Mouse (Mus musculus) CD4-positive, CD25-positive, alpha-beta regulatory T cell, adult 4 months (primary cell): ENCODE results near the gene Amigo3. TPM values are rescaled to one million over a fixed set of nuclear protein-coding genes. Genes with fewer than 3 reads are reported as not detected.
"Not testable (repeated sequence)": the region's sequence is repeated elsewhere in the genome, so short reads cannot be mapped to it uniquely, and the experiment has no call there.

Experiments
- ATAC-seq: one replicate; pipeline ENCODE4 v1.8.0; 2017
- polyA plus RNA-seq, 2 experiments: library from polyadenylated mRNA; unstranded; fragments of 100-300 nt; shearing (Covaris generic); gene quantifications; one replicate each; pipeline ENCODE4 v1.2.1; 2017

Gene Amigo3
- 1 to 10 TPM; 2.0 to 2.8 TPM for polyA plus RNA-seq

DNA sequence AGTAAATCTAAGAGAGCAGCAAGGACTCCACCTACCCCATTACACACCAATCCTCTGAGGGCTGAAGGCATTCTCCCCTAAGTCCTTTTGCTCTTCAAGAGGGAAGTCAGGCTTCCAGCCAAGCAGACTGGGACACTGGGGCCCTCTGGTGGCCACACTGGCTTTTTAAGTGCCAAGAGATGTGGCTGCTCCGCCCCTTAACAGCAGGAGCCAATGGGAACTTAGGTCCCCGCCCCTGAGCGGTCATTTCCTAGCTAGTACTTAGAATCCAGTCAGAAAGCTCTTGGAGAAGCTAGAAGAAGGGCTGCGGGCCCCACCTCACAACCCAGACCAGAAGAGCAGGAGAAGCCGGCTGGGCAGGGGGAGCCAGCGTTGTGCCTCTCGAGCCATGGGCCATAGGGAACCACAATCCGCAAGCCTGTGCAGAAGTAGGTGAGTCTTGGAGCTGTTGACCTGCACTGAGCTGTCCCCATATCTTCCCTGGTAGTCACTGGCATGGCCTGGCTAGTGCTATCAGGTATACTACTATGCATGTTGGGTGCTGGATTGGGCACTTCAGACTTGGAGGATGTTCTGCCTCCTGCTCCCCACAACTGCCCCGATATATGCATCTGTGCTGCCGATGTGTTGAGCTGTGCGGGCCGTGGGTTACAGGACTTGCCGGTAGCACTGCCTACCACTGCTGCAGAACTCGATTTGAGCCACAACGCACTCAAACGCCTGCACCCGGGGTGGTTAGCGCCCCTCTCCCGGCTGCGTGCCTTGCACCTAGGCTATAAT is at the start of gene Amigo3:
Amigo3 (plus strand) TSS at position 275 of the 780 bp plus-strand sequence.
- ATAC-seq, result peak; percentile 78

DNA sequence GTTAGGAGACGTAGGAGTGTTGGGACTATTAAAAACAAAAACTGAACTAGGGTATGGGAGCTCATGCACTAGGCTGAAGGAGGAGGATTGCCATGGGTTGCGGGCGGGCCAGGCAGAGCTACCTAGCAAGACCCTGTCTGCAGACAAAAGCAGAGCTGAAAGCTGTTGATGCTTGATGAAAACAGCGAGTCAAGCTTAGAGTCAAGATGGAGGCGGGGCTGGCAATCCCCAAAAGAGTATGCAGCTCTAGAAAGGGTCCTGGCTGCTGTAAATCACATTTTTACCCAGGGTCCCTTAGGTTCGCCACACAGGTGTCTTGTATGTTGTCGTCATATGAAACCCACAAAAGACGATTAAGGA is 49.4 kb upstream of the Amigo3 start:
- no peak for ATAC-seq

DNA sequence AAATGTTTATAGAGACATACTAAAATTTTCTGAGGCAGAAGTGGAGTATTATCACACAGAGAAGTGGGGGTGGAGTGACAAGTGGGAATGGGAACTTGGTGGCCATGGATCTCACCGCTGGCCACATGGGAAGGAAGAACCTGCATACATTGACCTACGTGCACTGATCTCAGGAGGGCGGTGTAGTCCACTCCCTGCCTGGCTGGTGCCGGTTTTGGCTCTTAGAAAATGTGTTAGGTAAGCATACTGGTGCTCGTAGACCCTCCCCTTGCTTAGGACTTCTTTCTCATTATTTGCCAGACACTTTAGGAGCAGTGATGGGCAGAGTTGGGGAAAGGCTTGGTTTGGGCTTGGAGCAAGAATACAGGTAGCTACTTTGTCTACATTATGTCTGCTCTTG is 44.9 kb upstream of the Amigo3 start:
- ATAC-seq, result no peak

DNA sequence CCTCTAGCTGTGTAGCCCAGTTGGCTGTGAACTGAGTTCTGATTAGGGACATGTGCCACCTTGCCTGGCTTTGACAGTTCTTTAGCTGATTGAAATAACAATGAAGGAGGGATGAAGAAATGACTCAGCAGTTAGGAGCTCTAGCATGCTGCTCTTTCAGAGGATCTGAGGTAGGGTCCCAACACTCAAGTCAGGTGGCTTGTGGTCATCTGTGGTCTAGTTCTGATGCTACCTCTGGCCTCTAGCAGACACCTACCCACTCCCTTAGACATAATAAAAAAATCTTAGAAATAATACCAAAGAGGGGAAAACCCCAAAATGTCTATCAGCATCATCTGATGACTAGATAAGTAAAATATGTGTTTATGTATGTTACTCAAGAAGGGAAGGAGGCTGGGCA is 42.6 kb upstream of the Amigo3 start:
- ATAC-seq, result peak; percentile 75

DNA sequence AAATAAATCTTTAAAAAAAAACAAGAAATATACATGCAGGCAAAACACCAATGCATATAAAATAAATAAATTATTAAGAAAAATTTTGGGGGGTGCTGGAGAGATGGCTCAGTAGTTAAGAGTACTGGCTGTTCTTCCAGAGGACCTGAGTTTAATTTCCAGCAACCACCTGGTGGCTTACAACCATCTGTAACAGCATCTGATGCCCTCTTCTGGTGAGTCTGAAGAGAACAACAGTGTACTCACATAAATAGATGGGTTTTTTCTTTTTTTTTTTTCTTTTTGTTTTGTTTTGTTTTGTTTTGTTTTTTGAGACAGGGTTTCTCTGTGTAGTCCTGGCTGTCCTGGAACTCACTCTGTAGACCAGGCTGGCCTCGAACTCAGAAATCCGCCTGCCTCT is 39.4 kb upstream of the Amigo3 start:
- not testable (repeated sequence) for ATAC-seq

DNA sequence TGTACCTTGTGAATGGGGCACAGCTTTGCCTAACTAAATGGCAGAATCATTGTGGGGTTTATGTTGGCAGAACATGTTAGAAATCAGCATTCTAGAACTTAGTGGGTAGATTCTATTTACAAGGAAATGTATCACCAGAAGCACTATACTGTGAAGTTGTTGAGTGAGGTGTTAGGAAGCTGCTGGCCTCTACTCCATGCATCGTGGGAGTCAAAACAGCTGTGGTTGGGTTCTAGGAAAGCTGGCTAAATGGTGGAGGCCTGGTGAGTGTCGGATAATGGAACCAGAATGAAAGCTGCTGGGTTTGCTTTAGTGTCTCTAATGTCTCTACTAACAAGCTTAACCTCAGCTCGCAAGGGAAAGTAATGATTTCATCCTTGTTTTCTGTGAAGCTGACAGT is 35.8 kb upstream of the Amigo3 start:
- ATAC-seq, result no peak

DNA sequence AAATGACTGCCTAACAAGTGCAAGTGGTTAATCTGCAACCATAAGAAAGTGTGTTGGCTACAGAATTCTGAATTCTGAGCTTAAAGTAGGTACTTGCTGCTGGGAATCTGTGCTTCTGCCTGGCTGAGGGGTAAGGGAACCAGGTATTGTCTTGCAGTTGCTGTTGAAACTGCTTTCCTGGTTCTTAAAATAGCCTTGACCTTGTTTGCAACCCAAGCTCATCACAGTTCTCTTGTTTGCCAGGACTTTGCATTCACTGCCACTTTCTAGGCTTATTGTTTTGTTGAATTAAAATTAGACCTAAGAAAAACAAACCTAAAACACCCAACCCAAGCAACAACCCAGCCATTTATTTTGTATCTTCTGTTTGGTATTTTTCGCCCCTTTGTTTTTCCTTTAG is 32.2 kb upstream of the Amigo3 start:
- no peak for ATAC-seq

DNA sequence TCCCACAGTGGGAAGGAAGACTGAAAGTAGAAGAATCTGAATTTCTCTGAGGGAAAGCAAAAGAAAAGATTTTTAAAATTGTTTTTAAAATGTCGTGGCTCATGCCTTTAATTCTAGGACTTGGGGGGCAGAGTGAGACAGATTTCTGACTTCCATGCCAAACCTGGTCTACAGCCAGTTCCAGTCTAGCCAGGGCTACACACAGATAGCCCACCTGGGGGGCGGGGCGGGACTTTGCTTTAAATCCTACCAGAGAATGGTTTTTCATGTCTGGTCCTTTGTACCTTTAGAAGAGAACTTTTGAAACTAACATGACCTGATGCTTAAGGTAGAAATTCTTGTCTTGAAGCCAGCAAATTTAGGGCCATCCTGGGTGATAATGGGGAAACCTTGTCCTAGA is 29.7 kb upstream of the Amigo3 start:
- ATAC-seq, result no peak

DNA sequence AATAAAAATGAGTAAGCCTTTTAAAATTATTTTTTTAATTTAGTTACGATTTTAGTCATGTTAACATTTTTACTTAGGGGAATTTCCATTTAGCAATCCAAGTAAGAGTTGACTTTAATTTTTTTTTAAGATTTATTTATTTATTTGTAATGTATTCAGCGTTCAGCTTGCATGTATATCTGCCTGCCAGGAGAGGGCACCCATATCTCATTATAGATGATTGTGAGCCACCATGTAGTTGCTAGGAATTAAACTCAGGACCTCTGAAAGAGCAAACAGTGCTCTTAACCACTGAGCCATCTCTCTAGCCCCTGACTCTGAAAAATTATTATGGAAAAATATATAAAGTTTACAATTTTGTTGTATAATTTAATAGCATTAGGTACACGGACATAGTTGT is 26.4 kb upstream of the Amigo3 start:
- ATAC-seq, result no peak

DNA sequence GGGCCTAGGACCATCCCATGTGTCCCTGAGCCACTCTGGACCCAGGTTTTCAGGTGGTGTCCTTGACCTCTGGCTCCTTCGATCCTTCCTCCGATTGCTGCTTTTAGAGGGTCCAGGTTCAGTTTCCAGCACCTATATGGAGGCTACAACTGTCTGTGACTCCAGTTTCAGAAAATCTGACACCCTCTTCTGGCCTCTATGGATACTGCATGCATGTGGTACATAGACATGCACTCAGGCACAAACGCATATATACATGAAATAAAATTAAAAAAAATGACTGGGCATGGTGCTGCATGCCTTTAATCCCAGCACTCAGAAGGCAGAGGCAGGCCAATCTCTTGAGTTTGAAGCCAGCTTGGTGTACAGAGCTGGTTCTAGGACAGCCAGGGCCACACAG is 25.1 kb upstream of the Amigo3 start:
- no peak for ATAC-seq

DNA sequence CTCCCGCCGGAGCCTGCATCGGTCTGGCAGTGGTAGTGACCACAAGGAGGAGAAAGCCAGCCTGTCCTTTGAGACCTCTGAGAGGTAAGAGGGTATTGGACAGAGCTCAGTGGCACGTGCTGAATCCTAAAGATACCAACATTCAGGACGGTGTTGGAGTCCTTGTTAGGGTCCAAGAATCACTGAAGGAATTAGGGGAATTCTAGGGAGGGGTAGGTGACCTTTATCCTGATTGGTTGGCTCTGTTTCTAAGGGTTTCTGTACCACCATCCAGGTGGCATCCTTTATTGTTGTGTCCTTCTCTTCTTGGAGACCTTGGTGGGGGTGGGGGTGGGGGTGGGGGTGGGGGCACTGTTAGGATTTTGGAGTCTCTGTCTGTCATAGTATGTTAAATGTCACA is 20.8 kb upstream of the Amigo3 start:
- ATAC-seq, result no peak

DNA sequence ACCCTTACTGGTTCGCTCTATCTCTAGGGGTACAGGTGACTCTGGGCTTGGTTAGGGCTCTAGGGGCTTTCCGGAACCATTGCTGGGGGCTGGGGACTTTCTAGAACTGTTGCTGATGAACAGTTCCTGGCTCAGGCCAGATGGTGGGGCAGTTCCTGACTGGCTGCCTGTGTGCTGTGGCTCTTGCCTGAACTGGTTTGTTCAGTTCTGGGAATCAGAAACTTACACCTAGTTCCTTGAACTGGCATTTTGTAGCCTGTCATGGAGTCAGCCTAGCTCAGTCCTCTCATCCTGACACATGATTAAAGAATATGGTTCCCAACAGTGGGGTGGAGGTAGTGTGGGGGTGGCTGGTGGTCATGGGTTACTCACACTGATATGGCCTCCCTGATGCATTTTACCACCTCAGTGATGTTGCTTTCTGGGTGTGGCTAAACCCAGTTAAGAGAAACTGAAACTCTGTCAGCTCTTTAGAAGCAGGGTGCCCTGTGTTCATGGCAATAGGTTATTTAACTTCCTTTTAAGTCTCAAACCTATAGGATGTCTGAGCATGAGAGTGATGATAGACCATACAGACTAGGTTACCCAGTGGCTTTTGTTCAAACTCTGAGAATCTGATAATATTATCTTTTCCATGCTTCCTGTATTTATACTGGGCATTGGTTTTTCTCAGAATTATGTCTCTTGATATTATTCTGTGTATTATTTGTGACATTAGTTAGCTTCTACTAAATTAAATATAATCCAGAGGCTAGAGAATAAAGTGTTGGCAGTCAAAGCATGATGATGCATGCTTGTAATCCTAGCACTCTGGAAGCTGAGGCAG is 17.4 kb upstream of the Amigo3 start:
- ATAC-seq, result peak; percentile 87

DNA sequence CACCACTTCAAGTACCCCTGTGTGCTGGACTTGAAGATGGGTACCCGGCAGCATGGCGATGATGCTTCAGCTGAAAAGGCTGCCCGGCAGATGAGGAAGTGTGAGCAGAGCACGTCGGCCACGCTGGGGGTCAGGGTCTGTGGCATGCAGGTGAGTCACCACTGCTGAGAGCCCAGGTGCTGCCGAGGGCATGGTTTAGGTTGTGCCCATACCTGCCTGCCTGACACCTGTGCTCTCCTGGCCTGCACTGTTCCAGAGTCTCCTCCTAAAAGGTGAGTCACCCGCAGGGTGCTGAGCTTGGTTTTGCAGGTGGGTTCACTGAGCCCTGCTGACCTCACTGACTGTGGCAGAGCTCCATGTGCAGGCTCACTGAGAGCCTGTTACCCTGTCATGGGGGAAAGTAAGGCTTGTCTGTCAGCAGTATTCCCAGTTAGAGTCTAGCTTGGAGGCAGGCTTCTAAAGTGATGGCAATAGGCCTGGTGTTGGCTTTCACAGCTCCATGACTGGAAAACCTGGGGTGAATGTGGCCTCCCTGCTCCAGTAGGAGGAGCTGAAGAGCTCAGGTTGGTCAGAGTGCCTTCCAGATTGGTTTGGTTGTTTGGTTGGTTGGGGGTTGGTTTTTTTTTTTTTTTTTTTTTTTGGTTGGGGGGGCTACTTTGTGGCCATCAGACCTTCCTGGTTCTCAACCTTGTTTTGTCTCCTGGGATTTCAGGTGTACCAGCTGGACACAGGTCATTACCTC is 8.0 kb upstream of the Amigo3 start:
- no peak for ATAC-seq

DNA sequence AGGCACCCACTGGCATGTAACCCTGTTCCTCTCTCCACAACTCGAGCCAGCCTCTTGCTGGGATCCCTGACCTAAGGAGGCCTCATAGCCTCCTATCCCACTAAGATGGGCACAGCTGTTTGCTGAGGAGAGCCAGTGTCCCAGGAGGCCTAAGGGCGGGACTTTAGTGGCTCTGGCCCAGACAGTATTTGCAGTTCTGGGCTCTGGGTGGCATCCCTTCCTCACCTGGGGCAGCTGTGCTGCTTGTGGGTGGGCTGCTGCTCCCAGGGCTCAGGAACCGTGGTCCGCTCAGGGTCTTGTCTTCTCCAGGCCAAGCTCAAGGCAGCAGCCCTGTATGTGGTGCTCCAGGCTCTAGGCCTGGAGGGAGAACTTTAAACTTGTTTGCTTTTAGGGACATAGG is 6.4 kb upstream of the Amigo3 start:
- ATAC-seq, result no peak

DNA sequence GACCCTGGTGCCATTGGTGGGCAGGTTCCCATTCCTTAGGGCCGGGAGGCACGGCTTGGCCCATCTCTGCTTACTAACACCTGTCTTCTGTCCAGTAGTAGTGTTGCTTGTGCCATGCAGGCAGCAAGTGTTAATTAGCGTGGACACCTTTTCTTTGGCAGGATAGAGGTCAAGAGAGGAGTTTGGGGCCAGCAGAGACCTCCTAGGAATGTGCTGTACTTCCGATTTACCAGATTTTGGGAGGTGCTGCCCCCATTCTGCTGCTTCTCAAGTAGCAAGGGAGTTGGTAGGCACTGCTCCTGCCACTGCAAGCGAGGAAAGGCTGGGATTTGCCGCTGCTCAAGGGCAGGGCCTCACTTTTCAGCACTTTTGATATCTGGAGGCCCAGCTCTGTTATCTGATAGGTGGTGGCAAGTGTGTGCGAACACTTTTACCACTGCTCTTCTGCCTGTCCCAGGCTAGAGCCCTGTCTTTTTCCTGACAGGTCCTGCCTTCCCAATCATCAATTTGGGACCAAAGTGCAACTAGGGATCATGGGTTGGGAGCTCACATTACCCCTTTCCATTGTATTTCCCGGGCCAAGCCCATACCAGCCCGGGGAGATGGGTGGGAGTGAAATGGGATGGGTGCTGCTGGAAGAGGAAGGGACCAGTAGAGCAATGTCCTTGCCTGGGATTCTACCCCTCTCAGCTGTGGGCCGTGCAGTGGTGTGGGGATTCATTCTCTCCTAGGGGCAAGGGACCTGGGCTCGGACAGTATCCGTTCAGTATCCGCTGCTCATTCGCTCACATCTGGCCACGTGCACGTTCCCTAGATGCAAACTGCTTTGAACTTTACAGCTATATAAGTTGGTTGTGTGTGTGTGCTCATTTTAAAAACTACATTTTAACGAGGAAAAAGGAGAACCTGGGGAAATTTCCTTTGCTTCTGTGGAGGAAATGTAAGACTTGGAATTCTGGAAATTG is 5.1 kb upstream of the Amigo3 start:
- no peak for ATAC-seq

DNA sequence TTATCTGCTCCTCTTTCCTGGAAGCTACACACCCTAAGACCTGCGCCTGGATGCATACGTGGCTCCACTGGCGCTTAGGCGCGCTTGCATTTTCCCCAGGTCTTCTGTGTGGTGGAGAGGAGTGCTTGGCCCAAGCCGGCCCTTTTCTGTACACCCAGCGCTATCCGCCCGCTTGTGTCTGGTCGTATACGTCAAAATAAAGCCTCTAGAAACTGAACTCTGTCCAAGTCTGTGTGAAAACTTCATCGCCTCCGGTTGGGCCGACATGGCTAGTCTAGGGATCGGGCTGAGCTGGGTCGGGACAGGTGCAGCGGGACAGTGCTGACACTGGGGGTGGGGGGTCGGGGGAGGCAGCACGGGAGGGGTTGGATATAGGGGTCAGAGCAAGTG is 4.4 kb upstream of the Amigo3 start:
- ATAC-seq, result no peak

DNA sequence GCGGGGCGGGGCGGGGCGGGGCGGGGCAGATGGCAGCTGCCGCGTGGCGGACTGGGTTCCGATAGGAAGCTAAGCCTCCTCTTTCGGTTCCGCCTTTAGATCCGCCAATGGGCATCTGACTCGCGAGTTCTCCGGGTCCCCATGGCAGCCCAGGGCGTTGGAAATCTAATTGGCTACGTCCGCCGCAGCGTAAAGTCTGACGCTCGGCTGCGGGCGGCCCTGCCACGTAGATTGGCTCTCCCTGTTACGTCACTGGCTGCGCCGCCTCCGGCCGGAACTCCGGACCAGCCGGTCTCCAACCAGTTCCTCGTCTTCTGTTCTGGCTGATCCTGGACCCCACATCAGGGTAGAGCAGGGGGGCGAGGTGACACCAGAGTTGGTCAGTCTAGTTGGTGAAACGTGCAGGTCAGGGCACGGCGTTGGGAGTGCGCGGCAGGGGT is 3.9 kb upstream of the Amigo3 start, which contains the start of gene Gmppb:
Gmppb (plus strand) TSS at position 227 of the 440 bp plus-strand sequence.
- ATAC-seq, result peak; percentile 90

DNA sequence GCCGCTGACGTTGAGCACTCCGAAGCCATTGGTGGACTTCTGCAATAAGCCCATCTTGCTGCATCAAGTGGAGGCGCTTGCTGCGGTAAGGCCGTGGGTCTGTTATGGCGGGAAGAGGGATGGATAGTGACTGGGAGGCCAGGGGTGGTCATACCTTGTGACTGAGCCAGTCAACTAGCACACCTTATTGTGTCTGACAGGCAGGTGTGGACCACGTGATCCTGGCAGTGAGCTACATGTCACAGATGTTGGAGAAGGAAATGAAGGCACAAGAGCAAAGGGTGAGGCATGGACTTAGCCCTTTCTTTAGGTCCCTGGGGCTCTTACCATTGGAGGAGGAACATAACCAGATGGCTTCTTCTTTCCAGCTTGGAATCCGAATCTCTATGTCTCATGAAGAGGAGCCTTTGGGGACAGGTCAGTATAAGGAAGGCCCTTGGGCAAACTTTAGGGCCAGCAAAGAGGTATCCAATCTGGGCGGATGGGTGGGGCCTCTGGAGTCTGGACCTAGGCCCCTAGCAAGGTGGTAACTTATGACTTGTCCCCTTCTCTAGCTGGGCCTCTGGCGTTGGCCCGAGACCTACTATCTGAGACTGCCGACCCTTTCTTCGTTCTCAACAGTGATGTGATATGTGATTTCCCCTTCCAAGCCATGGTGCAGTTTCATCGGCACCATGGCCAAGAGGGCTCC is 3.3 kb upstream of the Amigo3 start:
- peak; percentile 12 for ATAC-seq

DNA sequence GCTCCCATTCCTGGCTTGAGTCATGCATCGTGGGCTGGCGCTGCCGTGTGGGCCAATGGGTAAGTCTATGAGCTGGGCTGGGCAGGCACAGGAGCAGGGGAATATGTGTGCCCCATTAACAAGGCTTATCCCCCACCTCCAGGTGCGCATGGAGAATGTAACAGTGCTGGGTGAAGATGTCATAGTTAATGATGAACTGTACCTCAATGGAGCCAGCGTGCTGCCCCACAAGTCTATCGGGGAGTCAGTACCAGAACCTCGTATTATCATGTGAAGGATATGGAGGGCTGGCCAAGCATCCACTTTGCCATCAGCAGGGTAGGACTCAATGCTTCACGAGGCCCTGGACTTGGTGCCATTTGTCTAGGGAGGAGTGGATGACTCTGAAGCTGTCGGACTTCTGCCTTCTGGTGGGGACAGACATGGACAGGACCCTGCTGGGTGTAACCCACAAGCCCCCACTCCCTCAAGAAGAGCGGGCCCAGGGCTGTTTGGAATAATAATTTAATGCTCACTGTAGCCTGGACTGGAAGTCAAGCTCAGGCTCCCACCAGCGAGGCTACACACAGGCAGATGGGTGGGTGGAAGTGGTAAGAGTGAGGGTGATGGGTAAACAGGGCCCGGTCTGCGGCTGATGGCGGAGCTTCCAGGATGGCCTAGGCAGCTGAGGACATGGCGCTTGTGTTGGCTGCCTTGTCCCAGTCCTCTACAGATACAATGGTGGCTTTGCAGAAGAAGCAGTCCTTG is 1.6 kb upstream of the Amigo3 start:
- ATAC-seq, result no peak

DNA sequence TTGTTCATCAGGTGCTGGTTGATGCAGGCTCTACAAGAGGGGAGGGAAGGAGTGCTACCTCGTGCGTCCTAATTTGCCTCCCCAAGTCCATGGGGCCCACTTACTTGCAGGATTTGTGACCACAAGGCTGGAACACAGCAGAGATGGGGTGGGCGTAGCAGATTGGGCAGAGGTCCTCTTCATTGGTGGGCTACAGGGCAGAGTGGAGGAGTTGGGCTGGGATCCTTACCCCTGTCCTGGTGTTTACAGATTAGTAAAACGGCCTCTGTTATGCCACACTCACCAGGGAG is 1.1 kb upstream of the Amigo3 start:
- ATAC-seq, result no peak

DNA sequence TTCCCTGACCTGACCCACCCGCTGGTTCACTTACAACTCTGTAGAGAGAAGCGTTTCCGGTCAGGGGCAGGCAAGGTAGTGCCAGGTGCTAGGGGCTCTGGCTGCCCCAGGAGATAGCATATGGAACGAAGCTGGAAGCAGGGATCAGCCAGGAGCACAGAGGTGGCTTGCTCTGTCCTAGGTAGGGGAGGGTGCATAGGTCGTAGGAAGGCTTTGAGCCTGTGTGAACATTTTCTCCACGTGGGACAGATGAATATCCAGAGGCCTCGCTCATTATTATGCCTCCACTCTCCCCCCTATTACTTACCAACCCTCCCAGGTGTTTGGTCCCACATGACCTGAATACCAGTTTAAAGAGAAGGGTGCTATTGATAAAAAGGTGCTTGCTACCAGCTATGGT is 548 bp upstream of the Amigo3 start:
- no peak for ATAC-seq
